26 mouse cellular contexts compared by ENCODE assay signal in the genomic region with DNA sequence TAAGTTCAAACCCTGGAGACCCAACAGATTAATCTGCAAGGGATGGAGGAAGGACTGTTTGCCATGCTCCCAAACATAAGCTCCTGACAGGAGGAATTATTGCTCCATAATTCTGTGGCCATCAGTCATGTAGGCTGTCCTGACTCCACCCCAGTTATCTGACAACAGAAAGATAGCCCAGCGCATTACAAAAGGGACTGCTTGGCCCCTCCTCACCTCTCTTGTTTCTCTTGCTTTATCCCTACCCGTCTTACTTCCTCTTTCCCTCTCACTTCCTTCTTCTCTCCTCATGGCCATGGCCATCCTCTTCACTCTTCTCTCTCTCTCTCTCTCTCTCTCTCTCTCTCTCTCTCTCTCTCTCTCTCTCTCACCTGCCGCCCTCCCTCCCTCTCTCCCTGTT.
A peak's percentile ranks its signal among the peaks of the same experiment; 100 is the strongest.
DNase-seq lines count a peak whose midpoint lies in the region; ATAC-seq and TF ChIP-seq lines count a peak whose summit lies in the region.
"Had no signal": no experiment of that assay in that cellular context is flagged by ENCODE, and none has a peak within 500 bp of the region (broad histone marks: within the 10 kb centered on the region; RNA-seq: fewer than 3 reads in every experiment).

No protein-coding gene starts in this region.

- no peaks in the 10 kb centered on the region for H3K79me2 ChIP-seq in MEL (ENCODE audit: control insufficient read depth, insufficient read depth, low read length, poor library complexity)

- no peaks in the 10 kb centered on the region for H3K4me1 ChIP-seq in MEL (ENCODE audit: control insufficient read depth in 1 of 2, insufficient read depth in 2 of 2, low read length in 2 of 2)
- no peaks in the 10 kb centered on the region for H3K4me1 ChIP-seq in hindbrain, postnatal 0 days (ENCODE audit: insufficient read depth, low read length)
- no peaks in the 10 kb centered on the region for H3K4me1 ChIP-seq in embryonic facial prominence, embryonic 10.5 days
- no peaks in the 10 kb centered on the region for H3K4me1 ChIP-seq in midbrain, embryonic 11.5 days (ENCODE audit: control insufficient read depth, insufficient read depth, low read length)
- H3K4me1 ChIP-seq: embryonic facial prominence, embryonic 12.5 days; forebrain, embryonic 13.5 days had no signal

- no peak overlapping the region for H3K27ac ChIP-seq in MEL (ENCODE audit: control insufficient read depth, low read depth, low read length)
- H3K27ac ChIP-seq in hindbrain, postnatal 0 days = no peak overlapping the region
- no peak overlapping the region for H3K27ac ChIP-seq in embryonic facial prominence, embryonic 10.5 days (replicated peaks)
- H3K27ac ChIP-seq in midbrain, embryonic 11.5 days (ENCODE audit: low read depth, low read length) = no peak overlapping the region
- H3K27ac ChIP-seq: embryonic facial prominence, embryonic 12.5 days; forebrain, embryonic 13.5 days had no signal

- no peak overlapping the region for H3K4me2 ChIP-seq in hindbrain, postnatal 0 days (ENCODE audit: low read depth, low read length)
- H3K4me2 ChIP-seq in midbrain, embryonic 11.5 days = no peak overlapping the region
- H3K4me2 ChIP-seq: embryonic facial prominence, embryonic 12.5 days; forebrain, embryonic 13.5 days had no signal

- WGBS in hindbrain, postnatal 0 days = 87% methylated on average over 3 of the region's 3 CpGs
- 91% methylated on average over 3 of the region's 3 CpGs for WGBS in embryonic facial prominence, embryonic 10.5 days
- WGBS in midbrain, embryonic 11.5 days = 88% methylated on average over 3 of the region's 3 CpGs

- H3K9ac ChIP-seq in MEL (ENCODE audit: control insufficient read depth, low read depth, low read length, poor library complexity, severe bottlenecking) = no peak overlapping the region
- no peak overlapping the region for H3K9ac ChIP-seq in hindbrain, postnatal 0 days (replicated peaks; ENCODE audit: low read length)
- H3K9ac ChIP-seq in midbrain, embryonic 11.5 days (ENCODE audit: low read length) = no peak overlapping the region
- H3K9ac ChIP-seq: embryonic facial prominence, embryonic 12.5 days; forebrain, embryonic 13.5 days had no signal

- H3K4me3 ChIP-seq in MEL (ENCODE audit: control insufficient read depth in 1 of 2, insufficient read depth in 1 of 2, low read depth in 2 of 2, low read length in 2 of 2) = no peak overlapping the region
- no peak overlapping the region for H3K4me3 ChIP-seq in hindbrain, postnatal 0 days (ENCODE audit: low read length)
- H3K4me3 ChIP-seq in embryonic facial prominence, embryonic 10.5 days = no peak overlapping the region
- H3K4me3 ChIP-seq in midbrain, embryonic 11.5 days (ENCODE audit: low read depth, low read length) = no peak overlapping the region
- H3K4me3 ChIP-seq: embryonic facial prominence, embryonic 12.5 days; forebrain, embryonic 13.5 days had no signal

- TF ChIP-seq CTCF in MEL (IDR thresholded peaks at IDR 0.05 in 2 of 3, conservative IDR thresholded peaks at IDR 0.05 in 1 of 3; ENCODE audit: control insufficient read depth in 1 of 3, insufficient read depth in 1 of 3, low read depth in 2 of 3, low read length in 3 of 3, poor library complexity in 1 of 3, severe bottlenecking in 1 of 3) = no peak
- no peak for TF ChIP-seq CTCF in hindbrain, postnatal 0 days (IDR thresholded peaks at IDR 0.05; ENCODE audit: low read depth)

- H3K9me3 ChIP-seq in MEL (replicated peaks; ENCODE audit: insufficient read depth, low read length) = no peaks in the 10 kb centered on the region
- no peaks in the 10 kb centered on the region for H3K9me3 ChIP-seq in hindbrain, postnatal 0 days (ENCODE audit: low read length)
- no peaks in the 10 kb centered on the region for H3K9me3 ChIP-seq in embryonic facial prominence, embryonic 10.5 days
- H3K9me3 ChIP-seq in midbrain, embryonic 11.5 days (ENCODE audit: control insufficient read depth, low read length) = no peaks in the 10 kb centered on the region
- H3K9me3 ChIP-seq: embryonic facial prominence, embryonic 12.5 days; forebrain, embryonic 13.5 days; G1E had no signal

- no peak for TF ChIP-seq POLR2A in MEL (IDR thresholded peaks at IDR 0.05; ENCODE audit: control insufficient read depth in 1 of 2, insufficient read depth in 1 of 2, low read depth in 1 of 2, low read length in 2 of 2, poor library complexity in 1 of 2)

- ATAC-seq in common myeloid progenitor, adult 5-6 weeks (replicated peaks; ENCODE audit: low read depth, poor library complexity, severe bottlenecking) = peak; percentile 79
- ATAC-seq in megakaryocyte, adult 5-6 weeks (ENCODE audit: poor library complexity, severe bottlenecking) = peak; percentile 88
- ATAC-seq in hindbrain, postnatal 0 days = no peak
- no peak for ATAC-seq in midbrain, embryonic 11.5 days (ENCODE audit: low FRiP score)
- ATAC-seq: activated CD4-positive, CD25-positive, alpha-beta regulatory T cell, adult 4 months; CD4-positive, CD25-positive, alpha-beta regulatory T cell, adult 4 months; forebrain, embryonic 13.5 days; forebrain, embryonic 16.5 days; Patski had no signal

- DNase-seq in A20 (ENCODE audit: low read depth, low spot score) (peak; percentile 50), MEL (ENCODE audit: low read depth, low spot score) (peak; percentile 28)
- DNase-seq in natural killer cell, adult 2 months (ENCODE audit: low spot score in 2 of 2) = no peak
- DNase-seq in hindbrain, postnatal 0 days (ENCODE audit: low spot score) = no peak
- no peak for DNase-seq in embryonic facial prominence, embryonic 10.5 days (ENCODE audit: low spot score)
- no peak for DNase-seq in midbrain, embryonic 11.5 days (ENCODE audit: low spot score, missing footprints)
- DNase-seq: adrenal gland, adult 8-10 months; adrenal gland, postnatal 14 days; adrenal gland, postnatal 36 days; B cell, adult 2 months; cerebellum, adult 11-12 months; cerebellum, adult 2 months; cerebellum, adult 9-10 months; cerebellum, postnatal 10 days; cerebellum, postnatal 25 days; embryo, embryonic 11 days had no signal

- H3K36me3 ChIP-seq in MEL (ENCODE audit: control insufficient read depth in 1 of 2, insufficient read depth in 2 of 2, low read length in 2 of 2) = no peaks in the 10 kb centered on the region
- H3K36me3 ChIP-seq in hindbrain, postnatal 0 days (ENCODE audit: insufficient read depth, low read length) = no peaks in the 10 kb centered on the region
- H3K36me3 ChIP-seq in embryonic facial prominence, embryonic 10.5 days (replicated peaks) = no peaks in the 10 kb centered on the region
- no peaks in the 10 kb centered on the region for H3K36me3 ChIP-seq in midbrain, embryonic 11.5 days (ENCODE audit: control insufficient read depth, insufficient read depth, low read length)
- H3K36me3 ChIP-seq: embryonic facial prominence, embryonic 12.5 days; G1E had no signal

- no peak for TF ChIP-seq EP300 in MEL (IDR thresholded peaks at IDR 0.05; ENCODE audit: low read depth in 1 of 2, low read length in 2 of 2)

- no peaks in the 10 kb centered on the region for H3K27me3 ChIP-seq in MEL (ENCODE audit: control insufficient read depth in 1 of 2, insufficient read depth in 2 of 2, low read length in 2 of 2)
- H3K27me3 ChIP-seq in hindbrain, postnatal 0 days (ENCODE audit: insufficient read depth, low read length) = no peaks in the 10 kb centered on the region
- H3K27me3 ChIP-seq in embryonic facial prominence, embryonic 10.5 days (replicated peaks; ENCODE audit: low read depth, poor library complexity, severe bottlenecking) = no peaks in the 10 kb centered on the region
- H3K27me3 ChIP-seq in midbrain, embryonic 11.5 days (ENCODE audit: control insufficient read depth, insufficient read depth, low read length) = no peaks in the 10 kb centered on the region
- H3K27me3 ChIP-seq: CH12.LX; embryonic facial prominence, embryonic 12.5 days; forebrain, embryonic 13.5 days; Patski had no signal

- no peak for TF ChIP-seq RAD21 in MEL (IDR thresholded peaks at IDR 0.05; ENCODE audit: low read depth, low read length)

TF ChIP-seq in MEL, 35 proteins besides CTCF, POLR2A, EP300 and RAD21:
- no peak for TF ChIP-seq ZKSCAN1 (IDR thresholded peaks at IDR 0.05; ENCODE audit: low read depth, low read length)
- no peak for TF ChIP-seq ETS1 (IDR thresholded peaks at IDR 0.05; ENCODE audit: low read depth, low read length)
- no peak for TF ChIP-seq HCFC1 (IDR thresholded peaks at IDR 0.05; ENCODE audit: low read depth, low read length)
- no peak for TF ChIP-seq BHLHE40 (IDR thresholded peaks at IDR 0.05; ENCODE audit: borderline replicate concordance, low read depth, low read length)
- TF ChIP-seq SIN3A (IDR thresholded peaks at IDR 0.05; ENCODE audit: low read length) = no peak
- TF ChIP-seq KAT2A (conservative IDR thresholded peaks at IDR 0.05; ENCODE audit: low read depth, low read length) = no peak
- TF ChIP-seq USF1 (IDR thresholded peaks at IDR 0.05; ENCODE audit: low read depth, low read length) = no peak
- no peak for TF ChIP-seq CHD2 (IDR thresholded peaks at IDR 0.05; ENCODE audit: low read length)
- TF ChIP-seq MEF2A (IDR thresholded peaks at IDR 0.05; ENCODE audit: extremely low read depth, insufficient replicate concordance, low read depth, low read length, poor library complexity, severe bottlenecking) = no peak

Comparison
In these comparisons a context has a peak if more than half of its experiments do, and no peak if none do; other contexts are left out.
1. DNase-seq: peak in A20 (single experiment) and MEL (single experiment); none in natural killer cell, adult 2 months (0 of 2), hindbrain, postnatal 0 days (single experiment), embryonic facial prominence, embryonic 10.5 days (single experiment) and midbrain, embryonic 11.5 days (single experiment).
2. ATAC-seq: peak in common myeloid progenitor, adult 5-6 weeks (single experiment) and megakaryocyte, adult 5-6 weeks (single experiment); none in hindbrain, postnatal 0 days (single experiment) and midbrain, embryonic 11.5 days (single experiment).